Mouse (Mus musculus) G1E (cell line): Measurements from ENCODE around the gene Degs2. TPM values are rescaled to one million over a fixed set of nuclear protein-coding genes. Genes with fewer than 3 reads are reported as not detected.

Experiments used
- ATAC-seq: 2 replicates; pipeline ENCODE4 v1.8.0; 2016; ENCODE audit warnings: mild to moderate bottlenecking; ENCODE audit not compliant: insufficient number of reproducible peaks, poor library complexity, low FRiP score, severe bottlenecking; ENCODE audit errors: extremely low read depth
- DNase-seq: peaks from one replicate; pipeline ENCODE4 v3.0.0; 2012; ENCODE audit warnings: low spot score
- H3K27me3 ChIP-seq: 2 replicates; pipeline ENCODE4 v1.6.1; 2012; ENCODE audit warnings: mild to moderate bottlenecking, low read length, inconsistent platforms; ENCODE audit not compliant: insufficient read depth
- H3K36me3 ChIP-seq: replicated peaks from 2 replicates; pipeline ENCODE3; 2012; ENCODE audit warnings: mild to moderate bottlenecking, inconsistent platforms
- H3K4me1 ChIP-seq: 2 replicates; pipeline ENCODE4 v1.6.1; 2012; ENCODE audit warnings: low read depth, low read length, inconsistent platforms, mixed read lengths; ENCODE audit not compliant: insufficient read depth
- H3K4me3 ChIP-seq: 2 replicates; pipeline ENCODE4 v1.5.1; 2012; ENCODE audit warnings: low read depth, mild to moderate bottlenecking, inconsistent platforms, low read length, moderate library complexity, mixed read lengths
- H3K9me3 ChIP-seq: replicated peaks from 2 replicates; pipeline ENCODE4 v1.6.1; 2012; ENCODE audit warnings: inconsistent platforms
- CTCF ChIP-seq: IDR thresholded peaks from 2 replicates; pipeline ENCODE4 v1.5.1; 2012; ENCODE audit warnings: low read depth, low read length, inconsistent platforms, mixed read lengths
- GATA1 ChIP-seq: IDR thresholded peaks from 2 replicates; pipeline ENCODE4 v1.6.1; 2012; ENCODE audit warnings: borderline replicate concordance, low read length, inconsistent platforms, mixed read lengths
- GATA2 ChIP-seq: IDR thresholded peaks from 2 replicates; pipeline ENCODE4 v1.6.1; 2012; ENCODE audit warnings: low read depth, low read length, inconsistent platforms, borderline replicate concordance
- POLR2AphosphoS5 ChIP-seq: IDR thresholded peaks from 2 replicates; pipeline ENCODE4 v1.6.1; 2012; ENCODE audit warnings: low read depth, low read length, inconsistent platforms; ENCODE audit not compliant: insufficient replicate concordance
- TAL1 ChIP-seq: conservative IDR thresholded peaks from 2 replicates; pipeline ENCODE4 v1.6.1; 2012; ENCODE audit warnings: low read depth, low read length, inconsistent platforms, mixed read lengths
- polyA plus RNA-seq: library from polyadenylated mRNA; stranded (reverse); fragments of >175 nt; gene quantifications from 2 replicates; pipeline ENCODE4 v1.2.3, GENCODE M21; 2012
- total RNA-seq, 2 experiments: library from RNA; stranded (forward) in 1 of 2; stranded (reverse) in 1 of 2; fragments of 200-1000 nt in 1 of 2; fragments of >200 nt in 1 of 2; fragmentation: Nextera tagmentation in 1 of 2; gene quantifications; 2 replicates each; pipeline ENCODE4 v1.2.3; 2014 to 2017

Degs2 gene
- total and polyA plus RNA-seq, 3 experiments: not detected

- Histone ChIP-seq H3K36me3 (no peaks in the 10 kb centered on the region), H3K4me1 (no peaks in the 10 kb centered on the region), H3K27me3 (no peaks in the 10 kb centered on the region), H3K9me3 (peaks cover 77% of the 10 kb centered on the region), H3K4me3 (no peak overlapping the region)
- DNase-seq (no peak), ATAC-seq (no peak)
- TF ChIP-seq TAL1 (no peak), CTCF (no peak), GATA2 (no peak), POLR2AphosphoS5 (no peak), GATA1 (no peak)
Measured at GRCm38 (mm10) chr12:108653358-108654335, 48.5 kb downstream of the Degs2 start.

DNA sequence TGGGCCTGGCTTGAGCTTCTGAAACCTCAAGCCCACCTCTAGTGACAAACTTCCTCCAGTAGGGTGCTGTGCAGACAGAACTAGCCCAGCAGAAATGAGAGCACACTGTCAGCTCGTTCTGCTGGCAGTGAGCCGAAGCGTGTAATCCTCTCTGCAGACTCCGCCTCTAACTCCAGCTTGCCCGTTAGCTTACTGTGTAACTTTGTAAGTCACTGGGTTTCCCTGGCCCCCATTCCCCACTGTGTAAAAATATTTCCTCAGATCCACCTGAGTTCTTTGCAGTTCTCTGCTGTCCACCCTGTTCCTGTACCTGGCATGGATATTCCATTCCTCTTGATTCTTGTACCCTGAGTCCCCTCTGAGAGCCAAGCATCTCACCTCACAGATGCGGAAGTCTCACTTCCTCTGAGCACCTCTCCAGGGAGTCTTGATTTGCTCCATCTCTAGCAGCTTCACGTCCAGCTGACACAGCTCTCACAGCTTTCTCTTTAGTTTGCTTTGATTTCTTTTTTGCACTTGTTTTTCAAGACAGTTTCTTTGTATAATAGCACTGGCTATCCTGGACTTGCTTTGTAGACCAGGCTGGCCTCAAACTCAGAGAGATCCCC is 51.0 kb downstream of the Degs2 start:
- peaks cover 63% of the 10 kb centered on the region for H3K9me3 ChIP-seq
- TF ChIP-seq CTCF: no peak
- TF ChIP-seq POLR2AphosphoS5: no peak
- no peak for TF ChIP-seq TAL1
- TF ChIP-seq GATA2: no peak
- no peak for TF ChIP-seq GATA1
- H3K27me3 ChIP-seq: no peaks in the 10 kb centered on the region
- DNase-seq (no peak), ATAC-seq (no peak)
- no peak overlapping the region for H3K4me3 ChIP-seq
- no peaks in the 10 kb centered on the region for H3K36me3 ChIP-seq
- no peaks in the 10 kb centered on the region for H3K4me1 ChIP-seq

GRCm38 (mm10) chr12:108647784-108648183 is 54.3 kb downstream of the Degs2 start:
- ATAC-seq: no peak
- Histone ChIP-seq H3K36me3 (no peaks in the 10 kb centered on the region), H3K9me3 (peaks cover 64% of the 10 kb centered on the region), H3K27me3 (no peaks in the 10 kb centered on the region), H3K4me1 (no peaks in the 10 kb centered on the region), H3K4me3 (no peak overlapping the region)
- TF ChIP-seq POLR2AphosphoS5 (no peak), CTCF (no peak), GATA2 (no peak), GATA1 (no peak), TAL1 (no peak)
- no peak for DNase-seq

DNA sequence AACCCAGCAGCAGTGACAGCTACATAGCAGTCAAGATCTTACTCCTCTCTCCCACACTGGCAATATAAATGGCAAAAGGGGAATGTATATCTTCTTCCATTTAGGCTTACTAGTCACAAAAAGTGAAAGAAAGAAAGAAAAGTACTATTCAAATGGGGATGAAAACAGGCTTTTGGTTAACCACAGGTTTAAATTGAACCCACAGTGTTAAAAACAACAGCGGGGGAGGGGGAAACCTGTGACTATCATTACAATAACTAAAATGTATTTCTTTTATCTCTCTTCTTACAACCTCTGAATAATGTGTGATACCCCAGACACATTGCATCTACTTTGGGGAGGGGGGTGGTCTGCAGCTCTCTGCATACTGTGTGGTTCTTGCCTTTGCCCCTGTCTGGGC is 55.9 kb downstream of the Degs2 start:
- no peaks in the 10 kb centered on the region for H3K36me3 ChIP-seq

DNA sequence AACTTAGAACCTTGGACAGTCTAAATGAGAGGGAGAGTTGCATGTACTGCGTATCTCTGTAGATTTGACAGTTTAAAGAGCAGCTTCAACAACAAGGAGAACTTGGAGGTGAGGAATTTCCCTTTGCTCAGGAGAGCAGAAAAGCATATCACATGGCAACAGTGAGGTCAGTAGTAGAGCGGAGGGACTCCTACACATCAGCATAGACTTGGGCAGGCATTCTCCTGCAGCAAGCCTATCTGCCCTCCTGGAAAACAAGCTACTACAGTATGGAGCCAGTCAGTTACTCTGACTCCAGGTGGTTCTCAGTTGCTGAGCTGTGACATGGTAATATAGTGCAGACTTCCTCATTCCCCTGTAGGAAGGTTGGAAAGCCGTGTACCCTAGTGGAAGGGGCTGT is 60.1 kb downstream of the Degs2 start:
- TF ChIP-seq POLR2AphosphoS5: no peak
- no peak for TF ChIP-seq GATA1
- no peak for TF ChIP-seq CTCF
- TF ChIP-seq GATA2: no peak
- no peak for TF ChIP-seq TAL1
- Histone ChIP-seq H3K27me3 (no peaks in the 10 kb centered on the region), H3K9me3 (peaks cover 64% of the 10 kb centered on the region), H3K4me1 (no peaks in the 10 kb centered on the region), H3K36me3 (no peaks in the 10 kb centered on the region), H3K4me3 (no peak overlapping the region)
- ATAC-seq: no peak
- DNase-seq: no peak

More for the DNA sequence above, 55.9 kb downstream of the Degs2 start:
- TF ChIP-seq GATA1 (no peak), POLR2AphosphoS5 (no peak), CTCF (no peak), GATA2 (no peak), TAL1 (no peak)
- no peak for ATAC-seq
- H3K4me3 ChIP-seq: no peak overlapping the region
- no peak for DNase-seq
- H3K9me3 ChIP-seq: peaks cover 57% of the 10 kb centered on the region
- no peaks in the 10 kb centered on the region for H3K4me1 ChIP-seq
- no peaks in the 10 kb centered on the region for H3K27me3 ChIP-seq

DNA sequence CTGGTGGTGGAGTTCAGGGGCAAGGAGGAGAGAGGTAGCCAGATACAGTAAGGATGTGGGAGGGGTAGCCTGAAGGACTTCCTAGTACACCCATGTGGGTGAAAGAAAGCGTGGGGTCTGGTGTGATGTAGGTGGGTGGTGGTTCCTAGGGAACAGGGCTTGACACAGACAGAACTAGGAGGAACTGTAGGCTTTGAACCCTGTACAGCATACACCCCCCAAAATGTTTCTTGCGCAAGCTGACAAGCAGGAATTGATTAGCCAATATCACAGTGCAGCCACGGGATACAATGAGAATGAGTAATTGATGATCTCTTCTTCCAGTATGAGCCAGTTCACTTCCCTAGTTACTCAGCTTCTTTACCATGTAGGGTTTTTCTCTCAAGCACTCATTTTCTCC is 63.0 kb downstream of the Degs2 start:
- TF ChIP-seq GATA2 (no peak), CTCF (no peak)
- peaks cover 72% of the 10 kb centered on the region for H3K9me3 ChIP-seq
- no peak overlapping the region for H3K4me3 ChIP-seq
- ATAC-seq (no peak), DNase-seq (no peak)
- no peaks in the 10 kb centered on the region for H3K27me3 ChIP-seq
- no peaks in the 10 kb centered on the region for H3K36me3 ChIP-seq
- no peaks in the 10 kb centered on the region for H3K4me1 ChIP-seq
